Mouse (Mus musculus) liver, embryonic 16.5 days (tissue): Measurements from ENCODE around the gene Cts3. TPM values are rescaled to one million over a fixed set of nuclear protein-coding genes. Genes with fewer than 3 reads are reported as not detected.
"Not testable (repeated sequence)": the region's sequence is repeated elsewhere in the genome, so short reads cannot be mapped to it uniquely, and the experiment has no call there.

ENCODE experiments used
- ATAC-seq: fragments of 200-750 bp; cut with Nextera tagmentation; 2 replicates; pipeline ENCODE4 v1.8.0; 2017; ENCODE audit warnings: low read depth, mild to moderate bottlenecking, moderate number of reproducible peaks, moderate library complexity
- H3K27ac ChIP-seq: fragments of 300-500 bp; sonication (generic); 2 replicates; pipeline ENCODE4 v1.5.1; 2014; ENCODE audit warnings: mild to moderate bottlenecking, low read length
- H3K27me3 ChIP-seq: fragments of 300-500 bp; sonication (generic); 2 replicates; pipeline ENCODE4 v1.6.1; 2014; ENCODE audit warnings: low read depth, low read length, mixed read lengths; ENCODE audit not compliant: control insufficient read depth, insufficient read depth
- H3K36me3 ChIP-seq: fragments of 300-500 bp; sonication (generic); 2 replicates; pipeline ENCODE4 v1.6.1; 2014; ENCODE audit warnings: mild to moderate bottlenecking; ENCODE audit not compliant: control insufficient read depth, insufficient read depth
- H3K4me1 ChIP-seq: fragments of 300-500 bp; sonication (generic); 2 replicates; pipeline ENCODE4 v1.6.1; 2014; ENCODE audit warnings: low read depth, low read length, mixed read lengths; ENCODE audit not compliant: control insufficient read depth
- H3K4me2 ChIP-seq: fragments of 300-500 bp; sonication (generic); 2 replicates; pipeline ENCODE4 v1.6.1; 2014; ENCODE audit warnings: low read depth, low read length, mixed read lengths
- H3K4me3 ChIP-seq: fragments of 300-500 bp; sonication (generic); 2 replicates; pipeline ENCODE4 v1.5.1; 2014; ENCODE audit warnings: low read depth, mild to moderate bottlenecking, low read length
- H3K9ac ChIP-seq: fragments of 300-500 bp; sonication (generic); 2 replicates; pipeline ENCODE4 v1.6.1; 2014; ENCODE audit warnings: low read depth, low read length
- H3K9me3 ChIP-seq: fragments of 300-500 bp; sonication (generic); replicated peaks from 2 replicates; pipeline ENCODE4 v1.6.1; 2016; ENCODE audit warnings: low read length; ENCODE audit not compliant: control insufficient read depth
- WGBS: fragments of 180-500 bp; shearing (Covaris S2); extraction: QIAGEN DNeasy Blood & Tissue Kit; methylation state at CpG from one replicate; pipeline ENCODE4 v1.1.7; 2014; ENCODE audit not compliant: insufficient replicate concordance; 5-methylcytosine and 5-hydroxymethylcytosine counted together
- polyA plus RNA-seq: library from polyadenylated mRNA; unstranded; fragments of >200 nt; fragmentation: Nextera tagmentation; extraction: Ambion mirVana; gene quantifications from 2 replicates; pipeline ENCODE4 v1.2.1, GENCODE M21; 2015

Gene Cts3
- not detected in 2 replicates for polyA plus RNA-seq

- Histone ChIP-seq H3K4me1 (no peaks in the 10 kb centered on the region), H3K4me2 (no peak within 1 kb of the TSS), H3K36me3 (no peaks in the 10 kb centered on the region), H3K27ac (no peak within 1 kb of the TSS), H3K27me3 (no peaks in the 10 kb centered on the region), H3K4me3 (no peak within 1 kb of the TSS), H3K9me3 (no peaks in the 10 kb centered on the region), H3K9ac (no peak within 1 kb of the TSS)
- ATAC-seq: no peak
Observed at GRCm38 (mm10) chr13:61570027-61570426, at the start of gene Cts3. Cts3 (minus strand) TSS chr13:61570127.

- H3K9me3 ChIP-seq, ATAC-seq, H3K4me2 ChIP-seq, H3K9ac ChIP-seq, H3K27me3 ChIP-seq, H3K4me1 ChIP-seq, H3K4me3 ChIP-seq, H3K36me3 ChIP-seq, H3K27ac ChIP-seq: not testable (repeated sequence)
- WGBS: 19% methylated on average over 1 of the region's 1 CpGs
Observed at GRCm38 (mm10) chr13:61568074-61568473, 1.9 kb downstream of the Cts3 start, which contains the start of gene Gm49352. Gm49352 (minus strand) TSS chr13:61568174.

GRCm38 (mm10) chr13:61541631-61542030 lies 28.3 kb downstream of the Cts3 start, which contains the start of gene Ctsm:
Ctsm (minus strand) TSS chr13:61541839.
- H3K4me3 ChIP-seq: no peak within 1 kb of the TSS
- no peak within 1 kb of the TSS for H3K27ac ChIP-seq
- WGBS: 43% methylated on average over 4 of the region's 4 CpGs
- no peak for ATAC-seq
- no peaks in the 10 kb centered on the region for H3K4me1 ChIP-seq
- no peaks in the 10 kb centered on the region for H3K9me3 ChIP-seq
- no peak within 1 kb of the TSS for H3K4me2 ChIP-seq
- H3K36me3 ChIP-seq: no peaks in the 10 kb centered on the region
- H3K27me3 ChIP-seq: no peaks in the 10 kb centered on the region
- H3K9ac ChIP-seq: no peak within 1 kb of the TSS

Other genes starting within 250 kb of the Cts3 start
- not detected in 2 replicates for gene Cts7, start 211.9 kb downstream of the Cts3 start, polyA plus RNA-seq
- gene Ctsm, start 28.3 kb downstream of the Cts3 start, polyA plus RNA-seq: not detected in 2 replicates
- gene Gm49352, start 2.0 kb downstream of the Cts3 start, polyA plus RNA-seq: not detected in 2 replicates